Mouse (Mus musculus): ENCODE data around the gene Tigit. TPM values are rescaled to one million over a fixed set of nuclear protein-coding genes. Genes with fewer than 3 reads are reported as not detected.

Tigit gene
- 10 to 100 TPM; 73.2 to 98.4 TPM for polyA plus RNA-seq (2017; shearing (Covaris generic))

GRCm38 (mm10) chr16:43663978-43664579 is at the start of gene Tigit:
TSS of gene Tigit (minus strand) at chr16:43664146.

Other genes with a start within 250 kb of the Tigit start
- not detected for gene Drd3, start 89.9 kb upstream of the Tigit start, polyA plus RNA-seq (2017; shearing (Covaris generic))
- gene Ccdc191, start 225.7 kb upstream of the Tigit start, polyA plus RNA-seq (2017; shearing (Covaris generic)): 10 to 100 TPM; 10.3 to 11.8 TPM